Mouse (Mus musculus): ENCODE measurements around the gene Zfp426. TPM values are rescaled to one million over a fixed set of nuclear protein-coding genes. Genes with fewer than 3 reads are reported as not detected.
A peak's percentile ranks its signal among the peaks of the same experiment; 100 is the strongest.

Gene Zfp426
- polyA plus RNA-seq, 1 experiment from 2014 or later = 9.9 TPM

GRCm38 (mm10) chr9:20510346-20510745, 17.8 kb upstream of the Zfp426 start:
- ATAC-seq (replicated peaks; ENCODE audit: insufficient number of reproducible peaks, insufficient read depth, low FRiP score, low read depth) = no peak
- no peak overlapping the region for H3K27ac ChIP-seq
- no peak overlapping the region for H3K4me3 ChIP-seq
- no peak overlapping the region for H3K4me2 ChIP-seq
- WGBS = 55% methylated on average over 1 of the region's 1 CpGs
- 0 out of 2 replicates have a peak, but pooled peaks cover 8% of the 10 kb centered on the region for H3K4me1 ChIP-seq (replicated peaks)
- peaks cover 18% of the 10 kb centered on the region for H3K36me3 ChIP-seq
- H3K9ac ChIP-seq = no peak overlapping the region
- no peaks in the 10 kb centered on the region for H3K9me3 ChIP-seq (replicated peaks)
- H3K27me3 ChIP-seq = no peaks in the 10 kb centered on the region

GRCm38 (mm10) chr9:20509676-20510075, 17.1 kb upstream of the Zfp426 start:
- WGBS = 75% methylated on average over 3 of the region's 3 CpGs
- H3K4me1 ChIP-seq (replicated peaks) = 0 out of 2 replicates have a peak, but pooled peaks cover 5% of the 10 kb centered on the region
- H3K9me3 ChIP-seq (replicated peaks) = no peaks in the 10 kb centered on the region
- peaks cover 18% of the 10 kb centered on the region for H3K36me3 ChIP-seq
- no peak overlapping the region for H3K4me2 ChIP-seq
- no peak for ATAC-seq (replicated peaks; ENCODE audit: insufficient number of reproducible peaks, insufficient read depth, low FRiP score, low read depth)
- no peak overlapping the region for H3K27ac ChIP-seq
- no peaks in the 10 kb centered on the region for H3K27me3 ChIP-seq
- no peak overlapping the region for H3K9ac ChIP-seq
- H3K4me3 ChIP-seq = no peak overlapping the region

GRCm38 (mm10) chr9:20504801-20505200, 12.3 kb upstream of the Zfp426 start:
- Histone ChIP-seq H3K4me1 (replicated peaks) (no peaks in the 10 kb centered on the region), H3K4me3 (no peak overlapping the region), H3K9me3 (replicated peaks) (no peaks in the 10 kb centered on the region), H3K27me3 (no peaks in the 10 kb centered on the region), H3K27ac (no peak overlapping the region), H3K36me3 (peaks cover 60% of the 10 kb centered on the region), H3K9ac (no peak overlapping the region), H3K4me2 (no peak overlapping the region)
- ATAC-seq (replicated peaks; ENCODE audit: insufficient number of reproducible peaks, insufficient read depth, low FRiP score, low read depth) = no peak
- WGBS = 89% methylated on average over 5 of the region's 5 CpGs

GRCm38 (mm10) chr9:20493281-20493680, 735 bp upstream of the Zfp426 start:
- WGBS = 6% methylated on average over 9 of the region's 9 CpGs
- Histone ChIP-seq H3K4me1 (replicated peaks) (peaks cover 17% of the 10 kb centered on the region), H3K9ac (peak overlapping the region; percentile 78), H3K36me3 (peaks cover 22% of the 10 kb centered on the region), H3K27ac (peak overlapping the region; percentile 95), H3K4me2 (peak overlapping the region; percentile 76), H3K9me3 (replicated peaks) (no peaks in the 10 kb centered on the region), H3K4me3 (peak overlapping the region; percentile 71), H3K27me3 (no peaks in the 10 kb centered on the region)
- no peak for ATAC-seq (replicated peaks; ENCODE audit: insufficient number of reproducible peaks, insufficient read depth, low FRiP score, low read depth)

- Histone ChIP-seq H3K4me3 (peak overlapping the region; percentile 71), H3K27me3 (no peaks in the 10 kb centered on the region), H3K9me3 (replicated peaks) (no peaks in the 10 kb centered on the region), H3K4me2 (peak overlapping the region; percentile 76), H3K27ac (peak overlapping the region; percentile 95), H3K36me3 (peaks cover 9% of the 10 kb centered on the region), H3K4me1 (replicated peaks) (peaks cover 17% of the 10 kb centered on the region), H3K9ac (peak overlapping the region; percentile 78)
- 6% methylated on average over 20 of the region's 20 CpGs for WGBS
- no peak for ATAC-seq (replicated peaks; ENCODE audit: insufficient number of reproducible peaks, insufficient read depth, low FRiP score, low read depth)
Observed at GRCm38 (mm10) chr9:20491858-20492526, 554 bp downstream of the Zfp426 start.

- ATAC-seq (replicated peaks; ENCODE audit: insufficient number of reproducible peaks, insufficient read depth, low FRiP score, low read depth) = no peak
- H3K27me3 ChIP-seq = no peaks in the 10 kb centered on the region
- H3K4me3 ChIP-seq = no peak overlapping the region
- H3K4me2 ChIP-seq = no peak overlapping the region
- no peak overlapping the region for H3K9ac ChIP-seq
- 84% methylated on average over 5 of the region's 5 CpGs for WGBS
- no peaks in the 10 kb centered on the region for H3K9me3 ChIP-seq (replicated peaks)
- H3K36me3 ChIP-seq = peaks cover 17% of the 10 kb centered on the region
- peaks cover 17% of the 10 kb centered on the region for H3K4me1 ChIP-seq (replicated peaks)
- H3K27ac ChIP-seq = no peak overlapping the region
Observed at GRCm38 (mm10) chr9:20489536-20489935, 3.0 kb downstream of the Zfp426 start.

- Histone ChIP-seq H3K27ac (no peak overlapping the region), H3K9ac (no peak overlapping the region), H3K9me3 (replicated peaks) (no peaks in the 10 kb centered on the region), H3K27me3 (no peaks in the 10 kb centered on the region), H3K4me3 (no peak overlapping the region), H3K4me2 (no peak overlapping the region), H3K36me3 (peaks cover 34% of the 10 kb centered on the region), H3K4me1 (replicated peaks) (no peaks in the 10 kb centered on the region)
- 88% methylated on average over 5 of the region's 5 CpGs for WGBS
- ATAC-seq (replicated peaks; ENCODE audit: insufficient number of reproducible peaks, insufficient read depth, low FRiP score, low read depth) = no peak
Observed at GRCm38 (mm10) chr9:20479396-20479795, 13.2 kb downstream of the Zfp426 start.

GRCm38 (mm10) chr9:20476632-20477031, 15.9 kb downstream of the Zfp426 start:
- no peak overlapping the region for H3K4me2 ChIP-seq
- H3K27me3 ChIP-seq = no peaks in the 10 kb centered on the region
- H3K9ac ChIP-seq = no peak overlapping the region
- no peak overlapping the region for H3K4me3 ChIP-seq
- no peaks in the 10 kb centered on the region for H3K9me3 ChIP-seq (replicated peaks)
- H3K27ac ChIP-seq = no peak overlapping the region
- peaks cover 53% of the 10 kb centered on the region for H3K36me3 ChIP-seq
- no peak for ATAC-seq (replicated peaks; ENCODE audit: insufficient number of reproducible peaks, insufficient read depth, low FRiP score, low read depth)
- H3K4me1 ChIP-seq (replicated peaks) = no peaks in the 10 kb centered on the region
- WGBS = 91% methylated on average over 1 of the region's 1 CpGs

- ATAC-seq (replicated peaks; ENCODE audit: insufficient number of reproducible peaks, insufficient read depth, low FRiP score, low read depth) = no peak
- H3K4me1 ChIP-seq (replicated peaks) = no peaks in the 10 kb centered on the region
- peaks cover 34% of the 10 kb centered on the region for H3K36me3 ChIP-seq
Observed at GRCm38 (mm10) chr9:20466761-20467442, 25.6 kb downstream of the Zfp426 start.

GRCm38 (mm10) chr9:20459377-20460317, 32.9 kb downstream of the Zfp426 start, which contains the start of gene Zfp26:
Gene Zfp26, minus strand, starts transcription at chr9:20460162.
- ATAC-seq (replicated peaks; ENCODE audit: insufficient number of reproducible peaks, insufficient read depth, low FRiP score, low read depth) = peak; percentile 80
- H3K9ac ChIP-seq = peak within 1 kb of the TSS; percentile 85

More at GRCm38 (mm10) chr9:20466761-20467442, 25.6 kb downstream of the Zfp426 start:
- Histone ChIP-seq H3K9me3 (replicated peaks) (peaks cover 17% of the 10 kb centered on the region; the same call in 1 of the 2 replicates), H3K27me3 (peaks cover 12% of the 10 kb centered on the region), H3K9ac (no peak overlapping the region), H3K27ac (no peak overlapping the region), H3K4me2 (no peak overlapping the region), H3K4me3 (no peak overlapping the region)
- 54% methylated on average over 7 of the region's 7 CpGs for WGBS

GRCm38 (mm10) chr9:20453647-20454046, 38.9 kb downstream of the Zfp426 start:
- no peak for ATAC-seq (replicated peaks; ENCODE audit: insufficient number of reproducible peaks, insufficient read depth, low FRiP score, low read depth)
- 93% methylated on average over 4 of the region's 4 CpGs for WGBS

More at GRCm38 (mm10) chr9:20459377-20460317, 32.9 kb downstream of the Zfp426 start, which contains the start of gene Zfp26:
- Histone ChIP-seq H3K4me2 (peak within 1 kb of the TSS; percentile 67), H3K27ac (peak within 1 kb of the TSS; percentile 90), H3K27me3 (peaks cover 12% of the 10 kb centered on the region), H3K4me1 (replicated peaks) (peaks cover 15% of the 10 kb centered on the region), H3K4me3 (peak within 1 kb of the TSS; percentile 95), H3K9me3 (replicated peaks) (no peaks in the 10 kb centered on the region), H3K36me3 (peaks cover 26% of the 10 kb centered on the region)
- under 1% methylated on average over 48 of the region's 48 CpGs for WGBS

More at GRCm38 (mm10) chr9:20453647-20454046, 38.9 kb downstream of the Zfp426 start:
- Histone ChIP-seq H3K9ac (no peak overlapping the region), H3K36me3 (peaks cover 37% of the 10 kb centered on the region), H3K4me1 (replicated peaks) (peaks cover 10% of the 10 kb centered on the region), H3K27me3 (no peaks in the 10 kb centered on the region), H3K4me2 (no peak overlapping the region), H3K9me3 (replicated peaks) (no peaks in the 10 kb centered on the region), H3K27ac (no peak overlapping the region), H3K4me3 (no peak overlapping the region)

Measured in heart, embryonic 15.5 days (tissue).